Mouse (Mus musculus) brain, embryonic 14.5 days (tissue): ENCODE measurements around the gene Tspo.
A peak's percentile ranks its signal among the peaks of the same experiment; 100 is the strongest.

Experiments used
- CTCF ChIP-seq: fragments of 200-500 bp; IDR thresholded peaks from 2 replicates; pipeline ENCODE4 v1.5.1; 2012; ENCODE audit warnings: inconsistent platforms, mild to moderate bottlenecking, moderate library complexity, borderline replicate concordance; ENCODE audit not compliant: insufficient read depth, insufficient read length; ENCODE audit errors: extremely low read depth
- POLR2A ChIP-seq: fragments of 200-500 bp; IDR thresholded peaks from 2 replicates; pipeline ENCODE4 v1.6.1; 2012; ENCODE audit warnings: mild to moderate bottlenecking, inconsistent platforms, borderline replicate concordance; ENCODE audit not compliant: poor library complexity, insufficient read depth, insufficient read length, severe bottlenecking; ENCODE audit errors: extremely low read depth

DNA sequence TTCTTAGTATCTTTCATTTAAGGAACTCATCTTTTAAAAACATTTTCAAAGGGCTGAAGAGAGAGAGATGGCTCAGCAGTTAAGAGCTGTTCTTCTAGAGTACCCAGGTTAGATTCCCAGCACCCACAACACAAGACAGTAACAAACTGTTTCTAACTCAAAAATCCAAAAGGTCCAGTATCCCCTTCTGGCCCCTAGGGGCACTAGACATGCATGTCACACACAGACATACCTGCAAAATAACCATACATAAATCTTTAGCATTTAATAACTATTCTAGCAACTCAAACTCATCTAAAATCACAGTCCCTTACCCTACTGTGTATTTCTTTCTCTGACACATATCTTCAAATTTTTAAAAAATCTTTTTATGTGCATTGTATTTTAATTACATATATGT is 9.6 kb upstream of the Tspo start:
- TF ChIP-seq CTCF (peak; percentile 25; the same call in 1 of the 2 replicates), POLR2A (no peak)
